ENCODE assay signal across 8 mouse cellular contexts in genomic region chr7:112684626-112685561, GRCm38 (mm10). TPM values are rescaled to one million over a fixed set of nuclear protein-coding genes. Genes with fewer than 3 reads are reported as not detected.
DNase-seq lines count a peak whose midpoint lies in the region; ATAC-seq and TF ChIP-seq lines count a peak whose summit lies in the region.

No protein-coding gene starts in this region.

- no peak for TF ChIP-seq CTCF in lung, embryonic 14.5 days (IDR thresholded peaks at IDR 0.05; ENCODE audit: low read depth)
- TF ChIP-seq CTCF in lung, adult 2 months (IDR thresholded peaks at IDR 0.05; ENCODE audit: insufficient read depth, low read length) = no peak

- H3K9me3 ChIP-seq in lung, embryonic 14.5 days (ENCODE audit: low read depth, low read length) = no peaks in the 10 kb centered on the region
- no peaks in the 10 kb centered on the region for H3K9me3 ChIP-seq in hindbrain, embryonic 15.5 days
- no peaks in the 10 kb centered on the region for H3K9me3 ChIP-seq in midbrain, embryonic 13.5 days

- H3K4me2 ChIP-seq in lung, embryonic 14.5 days = peak overlapping the region; percentile 34
- H3K4me2 ChIP-seq in hindbrain, embryonic 15.5 days = peak overlapping the region; percentile 39
- peak overlapping the region; percentile 45 for H3K4me2 ChIP-seq in midbrain, embryonic 13.5 days (replicated peaks)

- no peaks in the 10 kb centered on the region for H3K36me3 ChIP-seq in lung, embryonic 14.5 days (ENCODE audit: insufficient read depth)
- no peaks in the 10 kb centered on the region for H3K36me3 ChIP-seq in hindbrain, embryonic 15.5 days
- H3K36me3 ChIP-seq in midbrain, embryonic 13.5 days = no peaks in the 10 kb centered on the region

- H3K4me1 ChIP-seq in lung, embryonic 14.5 days (ENCODE audit: insufficient read depth) = peaks cover 50% of the 10 kb centered on the region
- H3K4me1 ChIP-seq in lung, adult 2 months (ENCODE audit: control insufficient read depth, insufficient read depth, low read length) = peaks cover 3% of the 10 kb centered on the region
- H3K4me1 ChIP-seq in hindbrain, embryonic 15.5 days (replicated peaks) = peaks cover 68% of the 10 kb centered on the region
- H3K4me1 ChIP-seq in midbrain, embryonic 13.5 days (replicated peaks) = peaks cover 86% of the 10 kb centered on the region

- H3K27me3 ChIP-seq in lung, embryonic 14.5 days (ENCODE audit: insufficient read depth, low read length) = no peaks in the 10 kb centered on the region
- no peaks in the 10 kb centered on the region for H3K27me3 ChIP-seq in hindbrain, embryonic 15.5 days
- H3K27me3 ChIP-seq in midbrain, embryonic 13.5 days = 0 out of 2 replicates have a peak, but pooled peaks cover 2% of the 10 kb centered on the region

- TF ChIP-seq POLR2A in lung, adult 2 months (IDR thresholded peaks at IDR 0.05; ENCODE audit: borderline replicate concordance, extremely low read depth, low read depth, low read length) = no peak

- H3K4me3 ChIP-seq in lung, embryonic 14.5 days (ENCODE audit: low read depth, low read length) = no peak overlapping the region
- H3K4me3 ChIP-seq in lung, adult 2 months (replicated peaks; ENCODE audit: extremely low read depth, low read depth, low read length) = no peak overlapping the region
- H3K4me3 ChIP-seq in hindbrain, embryonic 15.5 days = 0 out of 2 replicates have a peak overlapping the region, but pooled peaks have one; percentile 1
- peak overlapping the region; percentile 7; the same call in 1 of the 2 replicates for H3K4me3 ChIP-seq in midbrain, embryonic 13.5 days (replicated peaks)

- peak; percentile 69 for DNase-seq in lung, embryonic 14.5 days
- DNase-seq in lung, adult 2 months = no peak
- DNase-seq in gastrocnemius, postnatal 14 days = peak; percentile 31
- no peak for DNase-seq in ovary, postnatal 14 days (ENCODE audit: low spot score)

- ATAC-seq in lung, embryonic 14.5 days (ENCODE audit: insufficient read depth) = no peak
- 0 out of 2 replicates have a peak, but pooled peaks have one; percentile 25 for ATAC-seq in hindbrain, embryonic 15.5 days (ENCODE audit: low FRiP score, low read depth)
- ATAC-seq in midbrain, embryonic 13.5 days = peak; percentile 69
- no peak for ATAC-seq in granulocyte monocyte progenitor cell, adult 5-6 weeks (replicated peaks; ENCODE audit: poor library complexity, severe bottlenecking)
- ATAC-seq in activated CD4-positive, CD25-positive, alpha-beta regulatory T cell, adult 4 months = no peak

- no peak overlapping the region for H3K9ac ChIP-seq in lung, embryonic 14.5 days
- H3K9ac ChIP-seq in hindbrain, embryonic 15.5 days = no peak overlapping the region
- no peak overlapping the region; the same call in 1 of the 2 replicates for H3K9ac ChIP-seq in midbrain, embryonic 13.5 days (replicated peaks)

- intact Hi-C loops in gastrocnemius, postnatal 14 days (cut with DNase I; ENCODE audit: low total_unique reads) = loop anchor here (10.0 kb wide), 1 partner anchor 180 kb away; no protein-coding TSS in a partner anchor

- 13% methylated on average over 23 of the region's 23 CpGs for WGBS in lung, embryonic 14.5 days
- 37% methylated on average over 23 of the region's 23 CpGs for WGBS in lung, adult 2 months
- 9% methylated on average over 23 of the region's 23 CpGs for WGBS in hindbrain, embryonic 15.5 days
- 4% methylated on average over 23 of the region's 23 CpGs for WGBS in midbrain, embryonic 13.5 days

- peak overlapping the region; percentile 22; the same call in 1 of the 2 replicates for H3K27ac ChIP-seq in lung, embryonic 14.5 days (ENCODE audit: low read depth)
- H3K27ac ChIP-seq in hindbrain, embryonic 15.5 days (replicated peaks) = peak overlapping the region; percentile 42; the same call in 1 of the 2 replicates
- H3K27ac ChIP-seq in midbrain, embryonic 13.5 days = peak overlapping the region; percentile 67

RNA-seq across cellular contexts. Expression of gene Tead1, which starts 5.8 kb away (rescaled TPM):
- 26.5 and 27.6 TPM in 2 replicates for polyA plus RNA-seq in lung, embryonic 14.5 days (2014; fragmentation: Nextera tagmentation; extraction: Ambion mirVana)
- polyA plus RNA-seq in lung, adult 2 months (2012; rRNA removed) = 32.4 and 45.9 TPM in 2 replicates
- total RNA-seq in gastrocnemius, postnatal 14 days (2021) = 100 to 1,000 TPM; 106 to 120 TPM
- polyA plus RNA-seq in hindbrain, embryonic 15.5 days (2015; fragmentation: Nextera tagmentation; extraction: Ambion mirVana) = 15.3 and 15.7 TPM in 2 replicates
- 16.9 and 18.9 TPM in 2 replicates for polyA plus RNA-seq in midbrain, embryonic 13.5 days (2015; fragmentation: Nextera tagmentation; extraction: Ambion mirVana)
- not detected in 2 replicates for total RNA-seq in granulocyte monocyte progenitor cell, adult 5-6 weeks (2014; fragmentation: Nextera tagmentation)
- not detected in 2 replicates for total RNA-seq in granulocyte monocyte progenitor cell, adult 5-6 weeks (2017)
- polyA plus RNA-seq in activated CD4-positive, CD25-positive, alpha-beta regulatory T cell, adult 4 months (2017; shearing (Covaris generic)) = under 1 TPM in 1 of 2 experiments, not detected in 1; 0.60 TPM

Comparison
In these comparisons a context has a peak if more than half of its experiments do, and no peak if none do; other contexts are left out.
1. DNase-seq: peak in lung, embryonic 14.5 days (single experiment) and gastrocnemius, postnatal 14 days (single experiment); none in lung, adult 2 months (single experiment) and ovary, postnatal 14 days (single experiment).
2. ATAC-seq: peak in hindbrain, embryonic 15.5 days (single experiment) and midbrain, embryonic 13.5 days (single experiment); none in lung, embryonic 14.5 days (single experiment), granulocyte monocyte progenitor cell, adult 5-6 weeks (single experiment) and activated CD4-positive, CD25-positive, alpha-beta regulatory T cell, adult 4 months (single experiment).
3. H3K4me3 ChIP-seq: peak in hindbrain, embryonic 15.5 days (single experiment) and midbrain, embryonic 13.5 days (single experiment); none in lung, embryonic 14.5 days (single experiment) and lung, adult 2 months (single experiment).
4. RNA of gene Tead1, which starts 5.8 kb away (polyA plus RNA-seq): 32.4 to 45.9 TPM in lung, adult 2 months, 26.5 to 27.6 TPM in lung, embryonic 14.5 days, 16.9 to 18.9 TPM in midbrain, embryonic 13.5 days and 15.3 to 15.7 TPM in hindbrain, embryonic 15.5 days; 0.60 TPM in activated CD4-positive, CD25-positive, alpha-beta regulatory T cell, adult 4 months; every median in the first group is over 10 times any median in the second.
5. Peak in every context shown above with its lines, with median percentiles within 50 percentile points of each other: H3K27ac ChIP-seq and H3K4me2 ChIP-seq.